Mouse (Mus musculus) CH12.LX (cell line): Measurements from ENCODE around the gene Slc16a5.

Source experiments
- CTCF ChIP-seq, 2 experiments: IDR thresholded peaks in 1 of 2; conservative IDR thresholded peaks in 1 of 2; 2 replicates each; pipeline ENCODE4 v1.5.1; 2011 to 2012; ENCODE audit warnings: low read depth in 2 of 2, low read length in 2 of 2, improper control_type of control experiment in 1 of 2, inconsistent platforms in 1 of 2, mild to moderate bottlenecking in 1 of 2, moderate library complexity in 1 of 2
- EP300 ChIP-seq: IDR thresholded peaks from 2 replicates; pipeline ENCODE4 v1.6.1; 2011; ENCODE audit warnings: low read length, improper control_type of control experiment
- POLR2A ChIP-seq: IDR thresholded peaks from 2 replicates; pipeline ENCODE4 v1.6.1; 2011; ENCODE audit warnings: low read depth, mild to moderate bottlenecking, improper control_type of control experiment, low read length
- USF2 ChIP-seq: conservative IDR thresholded peaks from 2 replicates; pipeline ENCODE4 v1.6.1; 2011; ENCODE audit warnings: low read depth, low read length, improper control_type of control experiment

- TF ChIP-seq CTCF (conservative IDR thresholded peaks at IDR 0.05 in 1 of 2, IDR thresholded peaks at IDR 0.05 in 1 of 2; ENCODE audit: low read depth in 2 of 2, low read length in 2 of 2) (no peak), EP300 (no peak), POLR2A (no peak), USF2 (no peak)
These were observed 26.5 kb upstream of the Slc16a5 start for GRCm38 (mm10) chr11:115435596-115436337.
